Mouse (Mus musculus) forebrain, embryonic 12.5 days (tissue): Measurements from ENCODE around the gene Pmvk. TPM values are rescaled to one million over a fixed set of nuclear protein-coding genes. Genes with fewer than 3 reads are reported as not detected.

Source experiments
- ATAC-seq: fragments of 200-750 bp; cut with Nextera tagmentation; 2 replicates; pipeline ENCODE4 v1.8.0; 2017; ENCODE audit warnings: moderate TSS enrichment; ENCODE audit not compliant: low FRiP score
- H3K27ac ChIP-seq: fragments of 300-500 bp; sonication (generic); 2 replicates; pipeline ENCODE4 v1.5.1; 2016; ENCODE audit warnings: mild to moderate bottlenecking
- H3K27me3 ChIP-seq: fragments of 300-500 bp; sonication (generic); 2 replicates; pipeline ENCODE4 v1.6.1; 2016; ENCODE audit warnings: mild to moderate bottlenecking
- H3K36me3 ChIP-seq: fragments of 300-500 bp; sonication (generic); replicated peaks from 2 replicates; pipeline ENCODE4 v1.6.1; 2016; ENCODE audit warnings: mild to moderate bottlenecking
- H3K4me1 ChIP-seq: fragments of 300-500 bp; sonication (generic); 2 replicates; pipeline ENCODE4 v1.6.1; 2016
- H3K4me2 ChIP-seq: fragments of 300-500 bp; sonication (generic); 2 replicates; pipeline ENCODE4 v1.6.1; 2016; ENCODE audit warnings: mild to moderate bottlenecking, moderate library complexity
- H3K4me3 ChIP-seq: fragments of 300-500 bp; sonication (generic); replicated peaks from 2 replicates; pipeline ENCODE4 v1.5.1; 2016; ENCODE audit warnings: mild to moderate bottlenecking
- H3K9ac ChIP-seq: fragments of 300-500 bp; sonication (generic); 2 replicates; pipeline ENCODE4 v1.6.1; 2016; ENCODE audit warnings: mild to moderate bottlenecking
- H3K9me3 ChIP-seq: fragments of 300-500 bp; sonication (generic); 2 replicates; pipeline ENCODE4 v1.6.1; 2016
- WGBS: fragments of 180-500 bp; shearing (Covaris S2); methylation state at CpG from one replicate; pipeline ENCODE4 v1.1.7; 2016; 5-methylcytosine and 5-hydroxymethylcytosine counted together
- polyA plus RNA-seq: library from polyadenylated mRNA; unstranded; fragments of >200 nt; fragmentation: Nextera tagmentation; extraction: Ambion mirVana; gene quantifications from 2 replicates; pipeline ENCODE4 v1.2.1, GENCODE M21; 2016

Pmvk gene
- polyA plus RNA-seq, 1 experiment from 2014 or later: 66.1 TPM

- WGBS: 92% methylated on average over 5 of the region's 5 CpGs
- H3K36me3 ChIP-seq: no peaks in the 10 kb centered on the region
- H3K4me2 ChIP-seq: no peak overlapping the region
- H3K9me3 ChIP-seq: peaks cover 9% of the 10 kb centered on the region
- H3K9ac ChIP-seq: no peak overlapping the region
- ATAC-seq: no peak
- H3K27ac ChIP-seq: no peak overlapping the region
- H3K4me1 ChIP-seq: peaks cover 24% of the 10 kb centered on the region
- H3K27me3 ChIP-seq: peaks cover 15% of the 10 kb centered on the region
- no peak overlapping the region for H3K4me3 ChIP-seq
Measured at GRCm38 (mm10) chr3:89516321-89516720, 62.0 kb downstream of the Pmvk start.

Other genes starting within 250 kb of the Pmvk start
- gene Thbs3, start 239.4 kb upstream of the Pmvk start, polyA plus RNA-seq: 95.1 and 97.9 TPM in 2 replicates
- gene Mtx1, start 227.5 kb upstream of the Pmvk start, polyA plus RNA-seq: 185 and 194 TPM in 2 replicates
- gene Muc1, start 225.5 kb upstream of the Pmvk start, polyA plus RNA-seq: 3.8 and 4.7 TPM in 2 replicates
- gene Krtcap2, start 208.6 kb upstream of the Pmvk start, polyA plus RNA-seq: 249 and 252 TPM in 2 replicates
- 25.1 and 26.6 TPM in 2 replicates for gene Trim46, start 208.2 kb upstream of the Pmvk start, polyA plus RNA-seq
- gene Dpm3, start 195.2 kb upstream of the Pmvk start, polyA plus RNA-seq: 79.1 and 84.3 TPM in 2 replicates
- 28.6 and 29.7 TPM in 2 replicates for gene Slc50a1, start 184.0 kb upstream of the Pmvk start, polyA plus RNA-seq
- gene Efna1, start 173.4 kb upstream of the Pmvk start, polyA plus RNA-seq: 9.7 and 12.6 TPM in 2 replicates
- 11.9 and 14.9 TPM in 2 replicates for gene Efna3, start 131.6 kb upstream of the Pmvk start, polyA plus RNA-seq
- 17.1 and 20.0 TPM in 2 replicates for gene Efna4, start 116.5 kb upstream of the Pmvk start, polyA plus RNA-seq
- gene Adam15, start 104.5 kb upstream of the Pmvk start, polyA plus RNA-seq: 22.7 and 28.2 TPM in 2 replicates
- gene Dcst2, start 92.6 kb upstream of the Pmvk start, polyA plus RNA-seq: 0.13 and 0.22 TPM in 2 replicates
- gene Dcst1, start 89.3 kb upstream of the Pmvk start, polyA plus RNA-seq: 0.36 and 0.54 TPM in 2 replicates
- gene Zbtb7b, start 59.8 kb upstream of the Pmvk start, polyA plus RNA-seq: 0.45 and 0.62 TPM in 2 replicates
- gene Lenep, start 51.7 kb upstream of the Pmvk start, polyA plus RNA-seq: 0.24 and 2.0 TPM in 2 replicates
- 32.2 and 33.1 TPM in 2 replicates for gene Flad1, start 42.7 kb upstream of the Pmvk start, polyA plus RNA-seq
- gene Cks1b, start 36.2 kb upstream of the Pmvk start, polyA plus RNA-seq: 363 and 395 TPM in 2 replicates
- gene Shc1, start 36.1 kb upstream of the Pmvk start, polyA plus RNA-seq: 28.4 and 30.9 TPM in 2 replicates
- 47.2 and 48.8 TPM in 2 replicates for gene Pygo2, start 24.3 kb upstream of the Pmvk start, polyA plus RNA-seq
- gene Pbxip1, start 17.8 kb upstream of the Pmvk start, polyA plus RNA-seq: 14.4 and 14.7 TPM in 2 replicates
- gene Kcnn3, start 65.6 kb downstream of the Pmvk start, polyA plus RNA-seq: 2.0 and 2.3 TPM in 2 replicates